Mouse (Mus musculus) lung, adult 2 months (tissue): ENCODE measurements at regions not wholly inside any gene's neighbourhood (a gene's known extent, or its start where the extent isn't known, plus 50 kb on each side); places are given as distances from the start of the nearest gene placed in this dataset.
"Not testable (repeated sequence)": the region's sequence is repeated elsewhere in the genome, so short reads cannot be mapped to it uniquely, and the experiment has no call there.

Experiments
- DNase-seq: peaks from one replicate; pipeline ENCODE4 v3.0.0; 2022
- H3K4me1 ChIP-seq: fragments of 200-500 bp; 2 replicates; pipeline ENCODE4 v1.6.1; 2011; ENCODE audit warnings: low read length; ENCODE audit not compliant: control insufficient read depth, insufficient read depth
- H3K4me3 ChIP-seq: fragments of 200-500 bp; replicated peaks from 2 replicates; pipeline ENCODE3; 2011; ENCODE audit warnings: low read depth, mild to moderate bottlenecking, control low read depth, low read length; ENCODE audit errors: extremely low read depth
- CTCF ChIP-seq: fragments of 200-500 bp; IDR thresholded peaks from 2 replicates; pipeline ENCODE4 v1.5.1; 2011; ENCODE audit warnings: mild to moderate bottlenecking, low read length, control low read depth; ENCODE audit not compliant: insufficient read depth
- POLR2A ChIP-seq: fragments of 200-500 bp; IDR thresholded peaks from 2 replicates; pipeline ENCODE4 v1.6.1; 2011; ENCODE audit warnings: low read depth, mild to moderate bottlenecking, control low read depth, low read length, borderline replicate concordance; ENCODE audit errors: extremely low read depth
- WGBS: fragments of 180-500 bp; shearing (Covaris S2); methylation state at CpG from one replicate; pipeline ENCODE4 v1.1.7; 2018; 5-methylcytosine and 5-hydroxymethylcytosine counted together

- DNase-seq: no peak
- whole genome bisulfite sequencing: 37% methylated on average over 4 of the region's 4 CpGs
- TF ChIP-seq CTCF (no peak), POLR2A (no peak)
- H3K4me1 ChIP-seq: no peaks in the 10 kb centered on the region
- H3K4me3 ChIP-seq: no peak overlapping the region
Observed at GRCm38 (mm10) chr15:11505076-11505639, 105.7 kb upstream of the Tars start.

- TF ChIP-seq POLR2A: no peak
- no peak for TF ChIP-seq CTCF
- WGBS: 80% methylated on average over 2 of the region's 2 CpGs
- Histone ChIP-seq H3K4me1 (no peaks in the 10 kb centered on the region), H3K4me3 (no peak overlapping the region)
- no peak for DNase-seq
Observed at GRCm38 (mm10) chr15:11496436-11496835, 97.0 kb upstream of the Tars start.

- 74% methylated on average over 3 of the region's 3 CpGs for WGBS
- no peak for DNase-seq
- Histone ChIP-seq H3K4me1 (no peaks in the 10 kb centered on the region), H3K4me3 (no peak overlapping the region)
- no peak for TF ChIP-seq POLR2A
- no peak for TF ChIP-seq CTCF
Observed at GRCm38 (mm10) chr15:11489116-11489515, 89.7 kb upstream of the Tars start.

- Histone ChIP-seq H3K4me1 (no peaks in the 10 kb centered on the region), H3K4me3 (no peak overlapping the region)
- WGBS: 82% methylated on average over 5 of the region's 5 CpGs
- no peak for DNase-seq
- TF ChIP-seq POLR2A (no peak), CTCF (no peak)
Observed at GRCm38 (mm10) chr15:11487268-11487783, 87.9 kb upstream of the Tars start.

GRCm38 (mm10) chr15:11483916-11484315, 84.5 kb upstream of the Tars start:
- no peak for TF ChIP-seq POLR2A
- no peak for TF ChIP-seq CTCF
- no peak overlapping the region for H3K4me3 ChIP-seq
- no peaks in the 10 kb centered on the region for H3K4me1 ChIP-seq
- WGBS: 45% methylated on average over 5 of the region's 5 CpGs
- no peak for DNase-seq

- WGBS: 72% methylated on average over 14 of the region's 14 CpGs
- Histone ChIP-seq H3K4me1 (no peaks in the 10 kb centered on the region), H3K4me3 (no peak overlapping the region)
- TF ChIP-seq POLR2A (no peak), CTCF (no peak)
- DNase-seq: no peak
Observed at GRCm38 (mm10) chr15:11479166-11479944, 79.9 kb upstream of the Tars start.

GRCm38 (mm10) chr15:11476248-11476647, 76.8 kb upstream of the Tars start:
- 59% methylated on average over 3 of the region's 3 CpGs for WGBS
- Histone ChIP-seq H3K4me3 (no peak overlapping the region), H3K4me1 (no peaks in the 10 kb centered on the region)
- TF ChIP-seq POLR2A (no peak), CTCF (no peak)
- no peak for DNase-seq

- Histone ChIP-seq H3K4me1 (no peaks in the 10 kb centered on the region), H3K4me3 (no peak overlapping the region)
- WGBS: 85% methylated on average over 2 of the region's 2 CpGs
- TF ChIP-seq POLR2A (no peak), CTCF (no peak)
- no peak for DNase-seq
Observed at GRCm38 (mm10) chr15:11463341-11463740, 63.9 kb upstream of the Tars start.

- not testable (repeated sequence) for H3K4me1 ChIP-seq, DNase-seq, H3K4me3 ChIP-seq
- 85% methylated on average over 2 of the region's 2 CpGs for WGBS
Observed at GRCm38 (mm10) chr15:11461575-11461974, 62.1 kb upstream of the Tars start.

GRCm38 (mm10) chr15:11459306-11459705, 59.8 kb upstream of the Tars start:
- no peak overlapping the region for H3K4me3 ChIP-seq
- TF ChIP-seq CTCF: no peak
- TF ChIP-seq POLR2A: no peak
- no peak for DNase-seq
- 99% methylated on average over 2 of the region's 2 CpGs for WGBS
- no peaks in the 10 kb centered on the region; the same call in 1 of the 2 replicates for H3K4me1 ChIP-seq
